Mouse (Mus musculus): ENCODE measurements around the gene Rlbp1. TPM values are rescaled to one million over a fixed set of nuclear protein-coding genes. Genes with fewer than 3 reads are reported as not detected.

The Rlbp1 gene
- polyA plus RNA-seq, 1 experiment from 2014 or later = 0.21 TPM

GRCm38 (mm10) chr7:79392860-79393513 lies 6.1 kb upstream of the Rlbp1 start:
- Histone ChIP-seq H3K9me3 (ENCODE audit: low read length) (no peaks in the 10 kb centered on the region), H3K27ac (ENCODE audit: low read length) (no peak overlapping the region), H3K27me3 (replicated peaks; ENCODE audit: insufficient read depth, low read length) (no peaks in the 10 kb centered on the region), H3K9ac (replicated peaks; ENCODE audit: low read depth) (no peak overlapping the region), H3K4me1 (ENCODE audit: insufficient read depth, low read depth, low read length) (0 out of 2 replicates have a peak, but pooled peaks cover 6% of the 10 kb centered on the region), H3K4me3 (ENCODE audit: low read depth, low read length) (peak overlapping the region; percentile 42), H3K36me3 (ENCODE audit: insufficient read depth, low read length) (no peaks in the 10 kb centered on the region), H3K4me2 (replicated peaks; ENCODE audit: low read depth, low read length) (peak overlapping the region; percentile 95)
- no peak for TF ChIP-seq EP300 (IDR thresholded peaks at IDR 0.05)
- TF ChIP-seq CTCF (IDR thresholded peaks at IDR 0.05) = peak; percentile 46
- ATAC-seq (0 out of 2 replicates have a peak, but pooled peaks have one; percentile 25), DNase-seq (ENCODE audit: low spot score) (peak; percentile 30)
- WGBS = 35% methylated on average over 9 of the region's 9 CpGs

GRCm38 (mm10) chr7:79391883-79392649 lies 5.2 kb upstream of the Rlbp1 start, which contains the start of gene Fanci:
Gene Fanci (plus strand): TSS chr7:79391929.
- H3K4me3 ChIP-seq (ENCODE audit: low read depth, low read length) = peak within 1 kb of the TSS; percentile 42
- peak; percentile 33; the same call in 1 of the 2 replicates for TF ChIP-seq CTCF (IDR thresholded peaks at IDR 0.05)
- TF ChIP-seq EP300 (IDR thresholded peaks at IDR 0.05) = 0 out of 2 replicates have a peak, but pooled peaks have one; percentile 10
- peak within 1 kb of the TSS; percentile 95 for H3K4me2 ChIP-seq (replicated peaks; ENCODE audit: low read depth, low read length)
- peak within 1 kb of the TSS; percentile 7; the same call in 1 of the 2 replicates for H3K27ac ChIP-seq (ENCODE audit: low read length)
- H3K4me1 ChIP-seq (ENCODE audit: insufficient read depth, low read depth, low read length) = 0 out of 2 replicates have a peak, but pooled peaks cover 6% of the 10 kb centered on the region
- H3K36me3 ChIP-seq (ENCODE audit: insufficient read depth, low read length) = no peaks in the 10 kb centered on the region
- DNase-seq (ENCODE audit: low spot score) = peak; percentile 94
- H3K9me3 ChIP-seq (ENCODE audit: low read length) = no peaks in the 10 kb centered on the region
- under 1% methylated on average over 44 of the region's 44 CpGs for WGBS
- peak; percentile 96 for ATAC-seq
- H3K27me3 ChIP-seq (replicated peaks; ENCODE audit: insufficient read depth, low read length) = no peaks in the 10 kb centered on the region
- H3K9ac ChIP-seq (replicated peaks; ENCODE audit: low read depth) = peak within 1 kb of the TSS; percentile 48

GRCm38 (mm10) chr7:79391471-79391870 lies 4.6 kb upstream of the Rlbp1 start:
- Histone ChIP-seq H3K4me1 (ENCODE audit: insufficient read depth, low read depth, low read length) (0 out of 2 replicates have a peak, but pooled peaks cover 6% of the 10 kb centered on the region), H3K27me3 (replicated peaks; ENCODE audit: insufficient read depth, low read length) (no peaks in the 10 kb centered on the region), H3K4me3 (ENCODE audit: low read depth, low read length) (peak overlapping the region; percentile 42), H3K9ac (replicated peaks; ENCODE audit: low read depth) (no peak overlapping the region), H3K27ac (ENCODE audit: low read length) (peak overlapping the region; percentile 7; the same call in 1 of the 2 replicates), H3K36me3 (ENCODE audit: insufficient read depth, low read length) (no peaks in the 10 kb centered on the region), H3K9me3 (ENCODE audit: low read length) (no peaks in the 10 kb centered on the region), H3K4me2 (replicated peaks; ENCODE audit: low read depth, low read length) (peak overlapping the region; percentile 95)
- peak; percentile 17 for ATAC-seq
- no peak for DNase-seq (ENCODE audit: low spot score)
- 3% methylated on average over 3 of the region's 3 CpGs for WGBS
- TF ChIP-seq EP300 (IDR thresholded peaks at IDR 0.05) = no peak
- TF ChIP-seq CTCF (IDR thresholded peaks at IDR 0.05) = no peak

- Histone ChIP-seq H3K4me2 (replicated peaks; ENCODE audit: low read depth, low read length) (no peak overlapping the region), H3K27me3 (replicated peaks; ENCODE audit: insufficient read depth, low read length) (no peaks in the 10 kb centered on the region), H3K9ac (replicated peaks; ENCODE audit: low read depth) (no peak overlapping the region), H3K9me3 (ENCODE audit: low read length) (no peaks in the 10 kb centered on the region), H3K4me1 (ENCODE audit: insufficient read depth, low read depth, low read length) (0 out of 2 replicates have a peak, but pooled peaks cover 6% of the 10 kb centered on the region), H3K36me3 (ENCODE audit: insufficient read depth, low read length) (no peaks in the 10 kb centered on the region), H3K4me3 (ENCODE audit: low read depth, low read length) (no peak overlapping the region), H3K27ac (ENCODE audit: low read length) (no peak overlapping the region)
- TF ChIP-seq EP300 (IDR thresholded peaks at IDR 0.05) = no peak
- no peak for TF ChIP-seq CTCF (IDR thresholded peaks at IDR 0.05)
- no peak for ATAC-seq
- peak; percentile 28 for DNase-seq (ENCODE audit: low spot score)
- WGBS = 55% methylated on average over 5 of the region's 5 CpGs
These were observed 3.4 kb upstream of the Rlbp1 start for GRCm38 (mm10) chr7:79390141-79390708.

GRCm38 (mm10) chr7:79388671-79389206 lies 1.9 kb upstream of the Rlbp1 start:
- Histone ChIP-seq H3K4me2 (replicated peaks; ENCODE audit: low read depth, low read length) (no peak overlapping the region), H3K27ac (ENCODE audit: low read length) (no peak overlapping the region), H3K4me1 (ENCODE audit: insufficient read depth, low read depth, low read length) (0 out of 2 replicates have a peak, but pooled peaks cover 6% of the 10 kb centered on the region), H3K27me3 (replicated peaks; ENCODE audit: insufficient read depth, low read length) (no peaks in the 10 kb centered on the region), H3K36me3 (ENCODE audit: insufficient read depth, low read length) (no peaks in the 10 kb centered on the region), H3K9ac (replicated peaks; ENCODE audit: low read depth) (no peak overlapping the region), H3K9me3 (ENCODE audit: low read length) (no peaks in the 10 kb centered on the region), H3K4me3 (ENCODE audit: low read depth, low read length) (no peak overlapping the region)
- 59% methylated on average over 7 of the region's 7 CpGs for WGBS
- ATAC-seq (no peak), DNase-seq (ENCODE audit: low spot score) (no peak)
- TF ChIP-seq CTCF (IDR thresholded peaks at IDR 0.05) (no peak), EP300 (IDR thresholded peaks at IDR 0.05) (no peak)
